Comparison of ENCODE assay signal across 1 mouse cellular context in genomic region chr4:118424541-118425160, GRCm38 (mm10).
TF ChIP-seq lines count a peak whose summit lies in the region.

No protein-coding gene starts in this region.

TF ChIP-seq in MEL, 35 proteins besides CTCF, POLR2A, EP300 and RAD21:
- TF ChIP-seq ZMIZ1 (IDR thresholded peaks at IDR 0.05; ENCODE audit: low read depth, low read length): no peak
- TF ChIP-seq TAL1 (IDR thresholded peaks at IDR 0.05; ENCODE audit: low read length): peak; percentile 60
- TF ChIP-seq CHD2 (IDR thresholded peaks at IDR 0.05; ENCODE audit: low read length): no peak
- no peak for TF ChIP-seq ZKSCAN1 (IDR thresholded peaks at IDR 0.05; ENCODE audit: low read depth, low read length)
- peak; percentile 88 for TF ChIP-seq ETS1 (IDR thresholded peaks at IDR 0.05; ENCODE audit: low read depth, low read length)
- TF ChIP-seq UBTF (IDR thresholded peaks at IDR 0.05; ENCODE audit: borderline replicate concordance, insufficient read depth, low read depth, low read length): no peak
- no peak for TF ChIP-seq SMC3 (IDR thresholded peaks at IDR 0.05; ENCODE audit: low read depth, low read length)
- TF ChIP-seq MYC (IDR thresholded peaks at IDR 0.05; ENCODE audit: low read depth, low read length): peak; percentile 64; the same call in 1 of the 2 replicates
- TF ChIP-seq ZNF384 (IDR thresholded peaks at IDR 0.05; ENCODE audit: low read depth, low read length): no peak
- no peak for TF ChIP-seq USF2 (IDR thresholded peaks at IDR 0.05; ENCODE audit: borderline replicate concordance in 1 of 2, insufficient read depth in 1 of 2, low read depth in 1 of 2, low read length in 2 of 2)
- TF ChIP-seq MAX (IDR thresholded peaks at IDR 0.05; ENCODE audit: low read length): no peak
- peak; percentile 92 for TF ChIP-seq TCF12 (IDR thresholded peaks at IDR 0.05; ENCODE audit: low read depth, low read length)
- TF ChIP-seq POLR2AphosphoS2 (IDR thresholded peaks at IDR 0.05; ENCODE audit: low read length): no peak
- TF ChIP-seq GATA1 (IDR thresholded peaks at IDR 0.05; ENCODE audit: low read depth, low read length): peak; percentile 98
- TF ChIP-seq RCOR1 (IDR thresholded peaks at IDR 0.05; ENCODE audit: low read depth, low read length): peak; percentile 56; the same call in 1 of the 2 replicates
- peak; percentile 32; the same call in 1 of the 2 replicates for TF ChIP-seq ELF1 (IDR thresholded peaks at IDR 0.05; ENCODE audit: low read depth, low read length)
- 0 out of 2 replicates have a peak, but pooled peaks have one; percentile 43 for TF ChIP-seq HCFC1 (IDR thresholded peaks at IDR 0.05; ENCODE audit: low read depth, low read length)
- no peak for TF ChIP-seq ZC3H11A (IDR thresholded peaks at IDR 0.05; ENCODE audit: low read depth, low read length)
- TF ChIP-seq NRF1 (IDR thresholded peaks at IDR 0.05; ENCODE audit: insufficient read depth, low read depth, low read length, poor library complexity, severe bottlenecking): no peak
- 0 out of 2 replicates have a peak, but pooled peaks have one; percentile 16 for TF ChIP-seq MAZ (IDR thresholded peaks at IDR 0.05; ENCODE audit: low read depth, low read length)
- TF ChIP-seq MXI1 (IDR thresholded peaks at IDR 0.05; ENCODE audit: low read depth, low read length): peak; percentile 45; the same call in 1 of the 2 replicates
- TF ChIP-seq SIN3A (IDR thresholded peaks at IDR 0.05; ENCODE audit: low read length): peak; percentile 77
TF ChIP-seq in MEL: peak in this region for 11.
